Mouse (Mus musculus): Measurements from ENCODE around the gene Trim67.

DNA sequence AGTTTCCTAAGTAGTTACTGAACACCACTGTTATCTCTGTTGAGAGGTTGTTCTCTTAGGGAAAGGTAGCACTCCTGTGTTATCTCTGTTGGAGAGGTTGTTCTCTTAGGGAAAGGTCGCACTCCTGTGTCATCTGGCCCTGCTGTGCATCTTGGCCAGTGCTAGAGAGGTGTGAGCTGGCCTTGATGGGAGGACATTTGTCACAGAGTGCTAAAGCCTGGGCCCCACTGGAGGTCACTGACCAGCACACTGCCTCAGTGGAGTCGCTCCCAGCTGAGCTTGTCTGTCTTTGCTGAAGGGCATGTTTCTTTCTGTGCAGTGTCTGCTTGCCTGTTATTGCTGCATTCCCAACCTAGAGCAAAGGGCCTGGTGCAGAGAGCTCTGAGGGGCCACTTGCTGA, 74.2 kb downstream of the Trim67 start:
- no peak for TF ChIP-seq CTCF (IDR thresholded peaks at IDR 0.05; ENCODE audit: low read depth, low read length)
- TF ChIP-seq POLR2A (IDR thresholded peaks at IDR 0.05; ENCODE audit: borderline replicate concordance, low read depth, low read length) = no peak
